Mouse (Mus musculus) urinary bladder, postnatal 0 days (tissue): Measurements from ENCODE around the gene Sycn. TPM values are rescaled to one million over a fixed set of nuclear protein-coding genes. Genes with fewer than 3 reads are reported as not detected.

Experiments
- microRNA-seq: library from miRNA; unstranded; fragments of <30 nt; microRNA quantifications from one replicate; pipeline ENCODE4, GENCODE M21; 2016
- polyA plus RNA-seq: library from polyadenylated mRNA; unstranded; fragments of >200 nt; fragmentation: Nextera tagmentation; extraction: Ambion mirVana; gene quantifications from 2 replicates; pipeline ENCODE4 v1.2.1, GENCODE M21; 2015

Gene Sycn
- not detected in 2 replicates for polyA plus RNA-seq

GRCm38 (mm10) chr7:28540526-28540925 lies at the start of gene Sycn:
Sycn (plus strand) TSS chr7:28540885.

DNA sequence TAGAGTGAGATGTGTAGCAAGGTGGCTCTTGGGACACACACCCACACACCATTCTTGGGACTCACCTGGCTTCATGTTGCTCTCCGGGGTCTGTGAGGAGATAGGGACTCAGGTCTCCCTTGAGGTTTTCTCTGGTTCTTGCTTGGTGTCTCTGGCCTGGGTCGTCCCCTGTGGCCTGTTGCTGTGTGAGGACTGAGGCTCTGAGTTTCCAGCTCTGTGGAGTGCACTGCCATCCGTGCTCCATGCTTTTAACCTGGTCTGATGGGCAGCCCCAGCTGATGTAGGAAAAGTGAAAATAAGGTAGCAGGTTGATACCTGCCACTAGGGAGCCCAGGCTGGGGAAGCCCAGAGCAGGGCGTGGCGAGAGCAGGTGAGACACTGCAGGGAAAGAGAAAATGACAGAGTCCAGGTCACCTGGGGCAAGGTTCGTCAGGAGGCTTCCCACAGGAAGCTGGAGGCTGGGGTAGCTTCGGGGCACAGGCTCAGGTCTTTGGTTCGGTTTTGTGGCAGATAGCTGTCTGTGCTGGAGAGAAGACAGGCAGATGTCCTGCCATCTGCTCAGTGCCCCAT lies 30.2 kb upstream of the Sycn start, which contains the start of gene Ifnl2:
TSS of gene Ifnl2 (minus strand) at position 51 of the 570 bp plus-strand sequence.

GRCm38 (mm10) chr7:28522536-28522935 lies 18.1 kb upstream of the Sycn start, which contains the start of gene Ifnl3:
Ifnl3 (plus strand) TSS chr7:28522836.

DNA sequence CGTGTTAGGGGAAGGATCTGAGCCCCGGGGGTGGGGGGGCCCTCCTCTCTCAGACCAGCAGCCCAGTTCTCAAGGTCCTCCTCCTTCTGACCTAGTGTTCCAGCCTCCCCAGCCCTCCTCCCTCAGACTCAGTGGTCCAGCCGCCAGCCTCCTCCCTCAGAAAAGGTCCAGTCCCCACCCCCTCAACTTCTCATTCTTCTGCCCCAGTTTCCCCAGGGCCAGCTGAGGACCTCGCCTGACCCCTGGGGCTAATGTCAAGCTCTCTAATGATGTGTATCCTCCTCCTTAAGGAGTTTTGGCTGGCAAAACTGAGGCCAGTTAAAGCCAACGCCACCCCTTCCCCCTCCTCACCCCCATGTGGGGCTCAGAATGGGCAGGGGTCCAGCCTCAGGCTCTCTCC lies 6.5 kb downstream of the Sycn start, which contains the start of gene Nccrp1:
TSS of gene Nccrp1 (minus strand) at position 101 of the 400 bp plus-strand sequence.

Small RNA genes within 50 kb of the gene (microRNA-seq; reads per million reads assigned to microRNA genes)
- not detected for gene Mir7049

Other genes starting within 250 kb of the Sycn start
- gene Selenov, start 249.7 kb upstream of the Sycn start, polyA plus RNA-seq: 0.37 TPM in 1 of 2 replicates, not detected in the other
- gene Dll3, start 238.6 kb upstream of the Sycn start, polyA plus RNA-seq: 0.17 TPM in 1 of 2 replicates, not detected in the other
- gene Timm50, start 228.8 kb upstream of the Sycn start, polyA plus RNA-seq: 59.0 and 64.6 TPM in 2 replicates
- 43.2 and 47.1 TPM in 2 replicates for gene Supt5, start 202.1 kb upstream of the Sycn start, polyA plus RNA-seq
- 718 and 753 TPM in 2 replicates for gene Rps16, start 190.2 kb upstream of the Sycn start, polyA plus RNA-seq
- 47.1 and 61.8 TPM in 2 replicates for gene Plekhg2, start 168.3 kb upstream of the Sycn start, polyA plus RNA-seq
- 49.3 and 49.5 TPM in 2 replicates for gene Zfp36, start 160.6 kb upstream of the Sycn start, polyA plus RNA-seq
- gene Med29, start 148.2 kb upstream of the Sycn start, polyA plus RNA-seq: 31.0 and 32.3 TPM in 2 replicates
- 59.8 and 81.5 TPM in 2 replicates for gene Paf1, start 147.9 kb upstream of the Sycn start, polyA plus RNA-seq
- gene Gmfg, start 103.4 kb upstream of the Sycn start, polyA plus RNA-seq: 15.1 and 21.8 TPM in 2 replicates
- 1.3 and 1.4 TPM in 2 replicates for gene Lrfn1, start 88.9 kb upstream of the Sycn start, polyA plus RNA-seq
- gene Ifnl2, start 30.4 kb upstream of the Sycn start, polyA plus RNA-seq: not detected in 2 replicates
- gene Ifnl3, start 18.0 kb upstream of the Sycn start, polyA plus RNA-seq: not detected in 2 replicates
- 0.24 and 0.51 TPM in 2 replicates for gene Nccrp1, start 6.4 kb downstream of the Sycn start, polyA plus RNA-seq
- gene Samd4b, start 57.3 kb downstream of the Sycn start, polyA plus RNA-seq: 14.6 and 20.1 TPM in 2 replicates
- gene Pak4, start 57.3 kb downstream of the Sycn start, polyA plus RNA-seq: 24.3 and 28.8 TPM in 2 replicates
- gene Acp7, start 90.4 kb downstream of the Sycn start, polyA plus RNA-seq: not detected in 2 replicates
- 3.7 and 4.4 TPM in 2 replicates for gene Fbxo27, start 152.0 kb downstream of the Sycn start, polyA plus RNA-seq
- 8.5 and 9.1 TPM in 2 replicates for gene Fbxo17, start 175.9 kb downstream of the Sycn start, polyA plus RNA-seq
- 105 and 106 TPM in 2 replicates for gene Mrps12, start 200.9 kb downstream of the Sycn start, polyA plus RNA-seq
- gene Sars2, start 201.1 kb downstream of the Sycn start, polyA plus RNA-seq: 10.5 and 11.5 TPM in 2 replicates
- gene Ccer2, start 215.3 kb downstream of the Sycn start, polyA plus RNA-seq: not detected in 2 replicates
- 48.3 and 50.9 TPM in 2 replicates for gene Sirt2, start 225.8 kb downstream of the Sycn start, polyA plus RNA-seq
- gene Nfkbib, start 226.6 kb downstream of the Sycn start, polyA plus RNA-seq: 27.8 and 29.3 TPM in 2 replicates
- 2.5 and 5.0 TPM in 2 replicates for gene Rinl, start 248.1 kb downstream of the Sycn start, polyA plus RNA-seq